Mouse (Mus musculus) MEL (cell line): Measurements from ENCODE around the gene Zswim4. TPM values are rescaled to one million over a fixed set of nuclear protein-coding genes. Genes with fewer than 3 reads are reported as not detected.
A peak's percentile ranks its signal among the peaks of the same experiment; 100 is the strongest.

Source experiments
- DNase-seq: peaks from one replicate; pipeline ENCODE4 v3.0.0; 2011; ENCODE audit warnings: low read depth, low spot score
- H3K27ac ChIP-seq: 2 replicates; pipeline ENCODE4 v1.5.1; 2012; ENCODE audit warnings: low read depth, mild to moderate bottlenecking, control low read depth, low read length, moderate library complexity; ENCODE audit not compliant: control insufficient read depth
- H3K27me3 ChIP-seq, 2 experiments: fragments of 150-350 bp in 1 of 2; sonication (generic) in 1 of 2; 2 replicates each; pipeline ENCODE4 v1.6.1; 2012; ENCODE audit warnings: low read length in 2 of 2, mild to moderate bottlenecking in 2 of 2, improper control_type of control experiment in 1 of 2, moderate library complexity in 1 of 2; ENCODE audit not compliant: insufficient read depth in 2 of 2, control insufficient read depth in 1 of 2
- H3K36me3 ChIP-seq, 2 experiments: 2 replicates each; pipeline ENCODE4 v1.6.1; 2012 to 2014; ENCODE audit warnings: low read length in 2 of 2, improper control_type of control experiment in 1 of 2, inconsistent platforms in 1 of 2, mild to moderate bottlenecking in 1 of 2; ENCODE audit not compliant: insufficient read depth in 2 of 2, control insufficient read depth in 1 of 2
- H3K4me1 ChIP-seq, 2 experiments: fragments of 150-350 bp in 1 of 2; sonication (generic) in 1 of 2; 2 replicates each; pipeline ENCODE4 v1.6.1; 2012; ENCODE audit warnings: low read length in 2 of 2, improper control_type of control experiment in 1 of 2, mild to moderate bottlenecking in 1 of 2; ENCODE audit not compliant: insufficient read depth in 2 of 2, control insufficient read depth in 1 of 2
- H3K4me3 ChIP-seq, 2 experiments: fragments of 150-350 bp in 1 of 2; sonication (generic) in 1 of 2; 2 replicates each; pipeline ENCODE4 v1.5.1; 2012; ENCODE audit warnings: low read depth in 2 of 2, low read length in 2 of 2, mild to moderate bottlenecking in 2 of 2, moderate library complexity in 2 of 2, control low read depth in 1 of 2, improper control_type of control experiment in 1 of 2; ENCODE audit not compliant: control insufficient read depth in 1 of 2, insufficient read depth in 1 of 2
- H3K79me2 ChIP-seq: 2 replicates; pipeline ENCODE4 v1.6.1; 2012; ENCODE audit warnings: mild to moderate bottlenecking, low read length, moderate library complexity; ENCODE audit not compliant: control insufficient read depth, poor library complexity, insufficient read depth
- H3K9ac ChIP-seq: 2 replicates; pipeline ENCODE4 v1.6.1; 2012; ENCODE audit warnings: low read depth, mild to moderate bottlenecking, control low read depth, low read length, moderate library complexity; ENCODE audit not compliant: control insufficient read depth, poor library complexity, severe bottlenecking
- H3K9me3 ChIP-seq: fragments of 150-350 bp; sonication (generic); replicated peaks from 2 replicates; pipeline ENCODE4 v1.6.1; 2012; ENCODE audit warnings: mild to moderate bottlenecking, low read length, improper control_type of control experiment, moderate library complexity; ENCODE audit not compliant: insufficient read depth
- BHLHE40 ChIP-seq: IDR thresholded peaks from 2 replicates; pipeline ENCODE4 v1.6.1; 2012; ENCODE audit warnings: low read depth, mild to moderate bottlenecking, inconsistent platforms, low read length, improper control_type of control experiment, borderline replicate concordance
- CHD2 ChIP-seq: IDR thresholded peaks from 2 replicates; pipeline ENCODE4 v1.6.1; 2011; ENCODE audit warnings: low read length, improper control_type of control experiment
- E2F4 ChIP-seq: IDR thresholded peaks from 2 replicates; pipeline ENCODE4 v1.6.1; 2011; ENCODE audit warnings: low read depth, low read length, improper control_type of control experiment, borderline replicate concordance
- EP300 ChIP-seq, 2 experiments: IDR thresholded peaks; 2 replicates each; pipeline ENCODE4 v1.6.1; 2011; ENCODE audit warnings: improper control_type of control experiment in 2 of 2, low read length in 2 of 2, low read depth in 1 of 2, mild to moderate bottlenecking in 1 of 2
- GABPA ChIP-seq: IDR thresholded peaks from 2 replicates; pipeline ENCODE4 v1.6.1; 2012; ENCODE audit warnings: low read depth, mild to moderate bottlenecking, inconsistent platforms, low read length, improper control_type of control experiment, moderate library complexity
- GATA1 ChIP-seq: IDR thresholded peaks from 2 replicates; pipeline ENCODE4 v1.6.1; 2011; ENCODE audit warnings: low read depth, low read length, improper control_type of control experiment
- JUND ChIP-seq: IDR thresholded peaks from 2 replicates; pipeline ENCODE4 v1.6.1; 2011; ENCODE audit warnings: low read depth, mild to moderate bottlenecking, improper control_type of control experiment, low read length
- MAFK ChIP-seq: IDR thresholded peaks from 2 replicates; pipeline ENCODE4 v1.6.1; 2011; ENCODE audit warnings: low read depth, mild to moderate bottlenecking, low read length, improper control_type of control experiment, borderline replicate concordance
- MAZ ChIP-seq: IDR thresholded peaks from 2 replicates; pipeline ENCODE4 v1.6.1; 2012; ENCODE audit warnings: low read depth, mild to moderate bottlenecking, inconsistent platforms, low read length, improper control_type of control experiment
- NELFE ChIP-seq: IDR thresholded peaks from 2 replicates; pipeline ENCODE4 v1.6.1; 2011; ENCODE audit warnings: low read depth, low read length, improper control_type of control experiment
- NRF1 ChIP-seq: IDR thresholded peaks from 2 replicates; pipeline ENCODE4 v1.6.1; 2014; ENCODE audit warnings: low read depth, mild to moderate bottlenecking, inconsistent platforms, low read length, improper control_type of control experiment, moderate library complexity; ENCODE audit not compliant: poor library complexity, insufficient read depth, severe bottlenecking
- RAD21 ChIP-seq: IDR thresholded peaks from 2 replicates; pipeline ENCODE4 v1.6.1; 2011; ENCODE audit warnings: mild to moderate bottlenecking, low read depth, low read length, improper control_type of control experiment
- SIN3A ChIP-seq: IDR thresholded peaks from 2 replicates; pipeline ENCODE4 v1.6.1; 2012; ENCODE audit warnings: low read length, improper control_type of control experiment, inconsistent platforms
- TAL1 ChIP-seq: IDR thresholded peaks from 2 replicates; pipeline ENCODE4 v1.6.1; 2012; ENCODE audit warnings: mild to moderate bottlenecking, inconsistent platforms, low read length, moderate library complexity, mixed read lengths
- TBP ChIP-seq: IDR thresholded peaks from 2 replicates; pipeline ENCODE4 v1.8.0; 2011; ENCODE audit warnings: low read depth, low read length, improper control_type of control experiment
- TCF12 ChIP-seq: IDR thresholded peaks from 2 replicates; pipeline ENCODE4 v1.6.1; 2014; ENCODE audit warnings: low read depth, mild to moderate bottlenecking, inconsistent platforms, low read length, improper control_type of control experiment, moderate library complexity
- ZC3H11A ChIP-seq: IDR thresholded peaks from 2 replicates; pipeline ENCODE4 v1.6.1; 2012; ENCODE audit warnings: low read depth, mild to moderate bottlenecking, inconsistent platforms, low read length, improper control_type of control experiment
- ZNF384 ChIP-seq: IDR thresholded peaks from 2 replicates; pipeline ENCODE4 v1.6.1; 2012; ENCODE audit warnings: low read depth, mild to moderate bottlenecking, inconsistent platforms, low read length, improper control_type of control experiment
- polyA plus RNA-seq, 2 experiments: library from polyadenylated mRNA; stranded (reverse) in 1 of 2; unstranded in 1 of 2; fragments of >175 nt in 1 of 2; fragments of >200 nt in 1 of 2; gene quantifications; 2 replicates each; pipeline versions ENCODE4 v1.2.1 to v1.2.4; 2012; ENCODE audit warnings: low replicate concordance in 2 of 2, low read depth in 1 of 2; ENCODE audit not compliant: insufficient read length in 2 of 2, insufficient read depth in 1 of 2, missing spikeins in 1 of 2
- total RNA-seq: library from RNA; depleted of rRNA; stranded (reverse); fragments of 300-350 nt; gene quantifications from 2 replicates; pipeline ENCODE4 v1.2.3, GENCODE M21; 2012

Zswim4 gene
- total and polyA plus RNA-seq, 3 experiments = 3.6 to 7.4 TPM; not detected in 1

GRCm38 (mm10) chr8:84276447-84276846 is 39.6 kb upstream of the Zswim4 start:
- Histone ChIP-seq H3K36me3 (peaks cover 0 to 10% of the 10 kb centered on the region in 2 experiments; a peak in 2 of 4 replicates), H3K79me2 (no peaks in the 10 kb centered on the region), H3K4me1 (peaks cover 15% of the 10 kb centered on the region in 2 experiments; a peak in 3 of 4 replicates), H3K27ac (peak overlapping the region; percentile 36), H3K4me3 (no peak overlapping the region), H3K9me3 (no peaks in the 10 kb centered on the region), H3K27me3 (no peaks in the 10 kb centered on the region), H3K9ac (peak overlapping the region; percentile 9; the same call in 1 of the 2 replicates)
- TF ChIP-seq TAL1 (peak; percentile 54), TBP (0 out of 2 replicates have a peak, but pooled peaks have one; percentile 19), TCF12 (peak; percentile 77), SIN3A (0 out of 2 replicates have a peak, but pooled peaks have one; percentile 24), RAD21 (no peak), MAZ (peak; percentile 31; the same call in 1 of the 2 replicates), GATA1 (0 out of 2 replicates have a peak, but pooled peaks have one; percentile 27), EP300 (IDR thresholded peaks at IDR 0.05; ENCODE audit: low read depth in 1 of 2, low read length in 2 of 2) (peak; percentile 18 to 74; a peak in 3 of 4 replicates), MAFK (no peak), GABPA (no peak)
- DNase-seq = peak; percentile 56

GRCm38 (mm10) chr8:84273968-84274367 is 37.1 kb upstream of the Zswim4 start:
- no peak overlapping the region for H3K4me3 ChIP-seq
- DNase-seq = no peak
- H3K36me3 ChIP-seq = peaks cover 0 to 17% of the 10 kb centered on the region in 2 experiments; a peak in 2 of 4 replicates
- H3K9me3 ChIP-seq = no peaks in the 10 kb centered on the region
- H3K9ac ChIP-seq = no peak overlapping the region
- no peak overlapping the region for H3K27ac ChIP-seq
- H3K4me1 ChIP-seq = peaks cover 15 to 25% of the 10 kb centered on the region in 2 experiments
- TF ChIP-seq JUND = no peak
- no peak for TF ChIP-seq CHD2
- no peak for TF ChIP-seq NRF1
- TF ChIP-seq ZNF384 = no peak
- no peak for TF ChIP-seq BHLHE40
- TF ChIP-seq ZC3H11A = no peak
- TF ChIP-seq E2F4 = no peak
- TF ChIP-seq SIN3A = no peak
- no peak for TF ChIP-seq NELFE
- peaks cover 7% of the 10 kb centered on the region for H3K79me2 ChIP-seq
- no peaks in the 10 kb centered on the region for H3K27me3 ChIP-seq
